Mouse (Mus musculus) brain, embryonic 14.5 days (tissue): ENCODE measurements around the gene Sema3g.

Experiments
- CTCF ChIP-seq: fragments of 200-500 bp; IDR thresholded peaks from 2 replicates; pipeline ENCODE4 v1.5.1; 2012; ENCODE audit warnings: inconsistent platforms, mild to moderate bottlenecking, moderate library complexity, borderline replicate concordance; ENCODE audit not compliant: insufficient read depth, insufficient read length; ENCODE audit errors: extremely low read depth
- POLR2A ChIP-seq: fragments of 200-500 bp; IDR thresholded peaks from 2 replicates; pipeline ENCODE4 v1.6.1; 2012; ENCODE audit warnings: mild to moderate bottlenecking, inconsistent platforms, borderline replicate concordance; ENCODE audit not compliant: poor library complexity, insufficient read depth, insufficient read length, severe bottlenecking; ENCODE audit errors: extremely low read depth

DNA sequence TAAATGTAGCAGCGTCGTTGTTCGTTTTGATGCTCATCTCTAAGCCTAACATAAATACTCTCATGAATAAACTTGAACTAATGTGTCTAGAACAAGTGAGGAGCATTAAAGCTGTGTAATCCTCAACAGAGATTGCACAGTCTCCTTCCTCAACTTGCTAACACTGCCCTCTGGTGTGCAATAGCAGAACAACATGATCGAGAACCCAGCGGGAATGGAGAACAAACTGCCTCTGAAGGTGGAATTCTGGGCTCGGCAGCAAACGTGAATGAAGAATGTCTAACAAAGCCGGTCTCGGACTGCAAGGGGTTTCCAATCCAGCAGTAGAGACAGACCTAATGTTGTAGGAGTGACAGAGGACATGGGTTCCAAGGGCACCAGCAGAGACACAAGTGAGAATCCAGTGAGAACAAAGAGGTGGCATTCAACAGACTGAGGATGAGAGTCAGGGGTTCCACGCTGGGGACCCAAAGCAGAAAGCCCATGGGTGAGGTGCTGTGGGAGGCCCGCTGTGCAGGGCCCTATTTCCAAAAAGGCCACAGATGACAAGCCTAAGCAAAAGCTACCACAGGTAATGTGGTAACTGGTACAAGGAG is 16.4 kb downstream of the Sema3g start:
- peak; percentile 87 for TF ChIP-seq CTCF
- TF ChIP-seq POLR2A, result no peak
